Mouse (Mus musculus) embryonic facial prominence, embryonic 15.5 days (tissue): ENCODE measurements at regions not wholly inside any gene's neighbourhood (a gene's known extent, or its start where the extent isn't known, plus 50 kb on each side); places are given as distances from the start of the nearest gene placed in this dataset.

ENCODE experiments used
- ATAC-seq: fragments of 200-750 bp; cut with Nextera tagmentation; 2 replicates; pipeline ENCODE4 v1.8.0; 2017; ENCODE audit warnings: low read depth, moderate TSS enrichment; ENCODE audit not compliant: insufficient number of reproducible peaks, low FRiP score, low TSS enrichment
- H3K27ac ChIP-seq: fragments of 300-500 bp; sonication (generic); replicated peaks from 2 replicates; pipeline ENCODE4 v1.5.1; 2015; ENCODE audit warnings: mild to moderate bottlenecking, inconsistent platforms
- H3K27me3 ChIP-seq: fragments of 300-500 bp; sonication (generic); 2 replicates; pipeline ENCODE4 v1.6.1; 2015; ENCODE audit warnings: inconsistent platforms
- H3K36me3 ChIP-seq: fragments of 300-500 bp; sonication (generic); 2 replicates; pipeline ENCODE4 v1.6.1; 2015; ENCODE audit warnings: mild to moderate bottlenecking, inconsistent platforms
- H3K4me1 ChIP-seq: fragments of 300-500 bp; sonication (generic); 2 replicates; pipeline ENCODE4 v1.6.1; 2015; ENCODE audit warnings: inconsistent platforms
- H3K4me2 ChIP-seq: fragments of 300-500 bp; sonication (generic); replicated peaks from 2 replicates; pipeline ENCODE4 v1.6.1; 2015; ENCODE audit warnings: mild to moderate bottlenecking, inconsistent platforms
- H3K4me3 ChIP-seq: fragments of 300-500 bp; sonication (generic); replicated peaks from 2 replicates; pipeline ENCODE4 v1.5.1; 2015; ENCODE audit warnings: mild to moderate bottlenecking, inconsistent platforms
- H3K9ac ChIP-seq: fragments of 300-500 bp; sonication (generic); 2 replicates; pipeline ENCODE4 v1.6.1; 2015; ENCODE audit warnings: inconsistent platforms
- H3K9me3 ChIP-seq: fragments of 300-500 bp; sonication (generic); replicated peaks from 2 replicates; pipeline ENCODE4 v1.6.1; 2016; ENCODE audit warnings: inconsistent platforms
- WGBS: fragments of 180-500 bp; shearing (Covaris S2); methylation state at CpG from one replicate; pipeline ENCODE4 v1.1.7; 2015; 5-methylcytosine and 5-hydroxymethylcytosine counted together

- no peak for ATAC-seq
- Histone ChIP-seq H3K36me3 (no peaks in the 10 kb centered on the region), H3K4me2 (peak overlapping the region; percentile 57), H3K9me3 (no peaks in the 10 kb centered on the region), H3K4me1 (0 out of 2 replicates have a peak, but pooled peaks cover 12% of the 10 kb centered on the region), H3K27ac (peak overlapping the region; percentile 49; the same call in 1 of the 2 replicates), H3K4me3 (peak overlapping the region; percentile 34), H3K9ac (no peak overlapping the region), H3K27me3 (no peaks in the 10 kb centered on the region)
- WGBS: 4% methylated on average over 13 of the region's 13 CpGs
These were observed 198.5 kb downstream of the Dusp6 start for GRCm38 (mm10) chr10:99461446-99461966.

- no peak overlapping the region for H3K27ac ChIP-seq
- no peaks in the 10 kb centered on the region for H3K27me3 ChIP-seq
- 86% methylated on average over 1 of the region's 1 CpGs for WGBS
- H3K4me1 ChIP-seq: 0 out of 2 replicates have a peak, but pooled peaks cover under 1% of the 10 kb centered on the region
- H3K9ac ChIP-seq: no peak overlapping the region
- no peaks in the 10 kb centered on the region for H3K36me3 ChIP-seq
- ATAC-seq: no peak
- no peak overlapping the region for H3K4me3 ChIP-seq
- H3K9me3 ChIP-seq: no peaks in the 10 kb centered on the region
- no peak overlapping the region for H3K4me2 ChIP-seq
These were observed 203.7 kb downstream of the Dusp6 start for GRCm38 (mm10) chr10:99466695-99467094.

- Histone ChIP-seq H3K36me3 (no peaks in the 10 kb centered on the region), H3K27me3 (no peaks in the 10 kb centered on the region), H3K27ac (no peak overlapping the region), H3K4me2 (no peak overlapping the region), H3K4me3 (no peak overlapping the region), H3K9ac (no peak overlapping the region), H3K4me1 (no peaks in the 10 kb centered on the region), H3K9me3 (no peaks in the 10 kb centered on the region)
- 69% methylated on average over 9 of the region's 9 CpGs for WGBS
- no peak for ATAC-seq
These were observed 204.3 kb downstream of the Dusp6 start for GRCm38 (mm10) chr10:99467319-99467842.

- Histone ChIP-seq H3K9ac (no peak overlapping the region), H3K36me3 (no peaks in the 10 kb centered on the region), H3K4me1 (no peaks in the 10 kb centered on the region), H3K9me3 (no peaks in the 10 kb centered on the region), H3K4me2 (no peak overlapping the region), H3K4me3 (no peak overlapping the region), H3K27me3 (no peaks in the 10 kb centered on the region), H3K27ac (no peak overlapping the region)
- ATAC-seq: no peak
- 38% methylated on average over 3 of the region's 3 CpGs for WGBS
These were observed 205.9 kb downstream of the Dusp6 start for GRCm38 (mm10) chr10:99468971-99469370.

- Histone ChIP-seq H3K27ac (no peak overlapping the region), H3K9ac (no peak overlapping the region), H3K9me3 (no peaks in the 10 kb centered on the region), H3K4me1 (no peaks in the 10 kb centered on the region), H3K36me3 (no peaks in the 10 kb centered on the region), H3K4me2 (no peak overlapping the region), H3K27me3 (no peaks in the 10 kb centered on the region), H3K4me3 (no peak overlapping the region)
- no peak for ATAC-seq
- 46% methylated on average over 8 of the region's 8 CpGs for WGBS
These were observed 208.9 kb downstream of the Dusp6 start for GRCm38 (mm10) chr10:99471832-99472497.

GRCm38 (mm10) chr10:99472806-99473205 lies 209.8 kb downstream of the Dusp6 start:
- Histone ChIP-seq H3K36me3 (no peaks in the 10 kb centered on the region), H3K9ac (no peak overlapping the region), H3K4me2 (no peak overlapping the region), H3K9me3 (no peaks in the 10 kb centered on the region), H3K27ac (no peak overlapping the region), H3K4me1 (no peaks in the 10 kb centered on the region), H3K27me3 (no peaks in the 10 kb centered on the region), H3K4me3 (no peak overlapping the region)
- 55% methylated on average over 4 of the region's 4 CpGs for WGBS
- no peak for ATAC-seq

- no peaks in the 10 kb centered on the region for H3K4me1 ChIP-seq
- no peak overlapping the region for H3K9ac ChIP-seq
- no peak overlapping the region for H3K4me3 ChIP-seq
- H3K27ac ChIP-seq: no peak overlapping the region
- no peak overlapping the region for H3K4me2 ChIP-seq
- no peaks in the 10 kb centered on the region for H3K36me3 ChIP-seq
- H3K9me3 ChIP-seq: no peaks in the 10 kb centered on the region
- H3K27me3 ChIP-seq: no peaks in the 10 kb centered on the region
- ATAC-seq: no peak
- 90% methylated on average over 9 of the region's 9 CpGs for WGBS
These were observed 210.7 kb downstream of the Dusp6 start for GRCm38 (mm10) chr10:99473758-99474157.

GRCm38 (mm10) chr10:99474546-99474945 lies 211.5 kb downstream of the Dusp6 start:
- Histone ChIP-seq H3K4me1 (no peaks in the 10 kb centered on the region), H3K36me3 (no peaks in the 10 kb centered on the region), H3K9me3 (no peaks in the 10 kb centered on the region), H3K27ac (no peak overlapping the region), H3K4me2 (no peak overlapping the region), H3K27me3 (no peaks in the 10 kb centered on the region), H3K9ac (no peak overlapping the region), H3K4me3 (no peak overlapping the region)
- WGBS: 87% methylated on average over 8 of the region's 8 CpGs
- ATAC-seq: no peak

- Histone ChIP-seq H3K36me3 (no peaks in the 10 kb centered on the region), H3K4me2 (no peak overlapping the region), H3K4me1 (no peaks in the 10 kb centered on the region), H3K9me3 (no peaks in the 10 kb centered on the region), H3K9ac (no peak overlapping the region), H3K27me3 (no peaks in the 10 kb centered on the region), H3K27ac (no peak overlapping the region), H3K4me3 (no peak overlapping the region)
- no peak for ATAC-seq
- 84% methylated on average over 7 of the region's 7 CpGs for WGBS
These were observed 213.2 kb downstream of the Dusp6 start for GRCm38 (mm10) chr10:99476214-99476613.

- Histone ChIP-seq H3K36me3 (no peaks in the 10 kb centered on the region), H3K4me2 (no peak overlapping the region), H3K4me1 (no peaks in the 10 kb centered on the region), H3K27ac (no peak overlapping the region), H3K9ac (no peak overlapping the region), H3K9me3 (no peaks in the 10 kb centered on the region), H3K27me3 (no peaks in the 10 kb centered on the region), H3K4me3 (no peak overlapping the region)
- no peak for ATAC-seq
- WGBS: 75% methylated on average over 7 of the region's 7 CpGs
These were observed 213.7 kb downstream of the Dusp6 start for GRCm38 (mm10) chr10:99476776-99477175.

GRCm38 (mm10) chr10:99480573-99480972 lies 217.5 kb downstream of the Dusp6 start:
- no peaks in the 10 kb centered on the region for H3K9me3 ChIP-seq
- no peak overlapping the region for H3K4me2 ChIP-seq
- ATAC-seq: no peak
- no peaks in the 10 kb centered on the region for H3K4me1 ChIP-seq
- WGBS: 72% methylated on average over 4 of the region's 4 CpGs
- H3K27ac ChIP-seq: no peak overlapping the region
- no peaks in the 10 kb centered on the region for H3K27me3 ChIP-seq
- H3K4me3 ChIP-seq: no peak overlapping the region
- H3K36me3 ChIP-seq: no peaks in the 10 kb centered on the region
- no peak overlapping the region for H3K9ac ChIP-seq

- H3K4me2 ChIP-seq: no peak overlapping the region
- no peak overlapping the region for H3K4me3 ChIP-seq
- H3K36me3 ChIP-seq: no peaks in the 10 kb centered on the region
- ATAC-seq: no peak
- no peak overlapping the region for H3K9ac ChIP-seq
- H3K27ac ChIP-seq: no peak overlapping the region
- H3K4me1 ChIP-seq: no peaks in the 10 kb centered on the region
- H3K27me3 ChIP-seq: no peaks in the 10 kb centered on the region
- H3K9me3 ChIP-seq: no peaks in the 10 kb centered on the region
- 91% methylated on average over 3 of the region's 3 CpGs for WGBS
These were observed 219.0 kb downstream of the Dusp6 start for GRCm38 (mm10) chr10:99482009-99482408.
